Mouse (Mus musculus) hindbrain, embryonic 16.5 days (tissue): ENCODE measurements around the gene Arntl2. TPM values are rescaled to one million over a fixed set of nuclear protein-coding genes. Genes with fewer than 3 reads are reported as not detected.

ENCODE experiments used
- ATAC-seq: fragments of 200-750 bp; cut with Nextera tagmentation; 2 replicates; pipeline ENCODE4 v1.8.0; 2017; ENCODE audit warnings: moderate TSS enrichment, moderate library complexity
- H3K27ac ChIP-seq: fragments of 300-500 bp; sonication (generic); 2 replicates; pipeline ENCODE4 v1.5.1; 2014; ENCODE audit warnings: low read depth, mild to moderate bottlenecking, control low read depth, low read length, moderate library complexity
- H3K27me3 ChIP-seq: fragments of 300-500 bp; sonication (generic); replicated peaks from 2 replicates; pipeline ENCODE4 v1.6.1; 2014; ENCODE audit warnings: low read length; ENCODE audit not compliant: control insufficient read depth, insufficient read depth
- H3K36me3 ChIP-seq: fragments of 300-500 bp; sonication (generic); 2 replicates; pipeline ENCODE4 v1.6.1; 2014; ENCODE audit warnings: mild to moderate bottlenecking, low read length, moderate library complexity, mixed read lengths; ENCODE audit not compliant: control insufficient read depth, insufficient read depth
- H3K4me1 ChIP-seq: fragments of 300-500 bp; sonication (generic); 2 replicates; pipeline ENCODE4 v1.6.1; 2014; ENCODE audit warnings: low read depth, low read length; ENCODE audit not compliant: control insufficient read depth, insufficient read depth
- H3K4me2 ChIP-seq: fragments of 300-500 bp; sonication (generic); 2 replicates; pipeline ENCODE4 v1.6.1; 2014; ENCODE audit warnings: mild to moderate bottlenecking, low read length, control low read depth, moderate library complexity
- H3K4me3 ChIP-seq: fragments of 300-500 bp; sonication (generic); 2 replicates; pipeline ENCODE4 v1.5.1; 2014; ENCODE audit warnings: mild to moderate bottlenecking, low read length, control low read depth, moderate library complexity
- H3K9ac ChIP-seq: fragments of 300-500 bp; sonication (generic); 2 replicates; pipeline ENCODE4 v1.6.1; 2014; ENCODE audit warnings: low read depth, mild to moderate bottlenecking, control low read depth, low read length, moderate library complexity
- H3K9me3 ChIP-seq: fragments of 300-500 bp; sonication (generic); 2 replicates; pipeline ENCODE4 v1.6.1; 2014; ENCODE audit warnings: mild to moderate bottlenecking, low read length, moderate library complexity; ENCODE audit not compliant: control insufficient read depth
- WGBS: fragments of 180-500 bp; shearing (Covaris S2); extraction: QIAGEN DNeasy Blood & Tissue Kit; methylation state at CpG from one replicate; pipeline ENCODE4 v1.1.7; 2014; 5-methylcytosine and 5-hydroxymethylcytosine counted together
- polyA plus RNA-seq: library from polyadenylated mRNA; unstranded; fragments of >200 nt; fragmentation: Nextera tagmentation; extraction: Ambion mirVana; gene quantifications from 2 replicates; pipeline ENCODE4 v1.2.1, GENCODE M21; 2015

The Arntl2 gene
- polyA plus RNA-seq, 1 experiment from 2014 or later, result 4.6 TPM

DNA sequence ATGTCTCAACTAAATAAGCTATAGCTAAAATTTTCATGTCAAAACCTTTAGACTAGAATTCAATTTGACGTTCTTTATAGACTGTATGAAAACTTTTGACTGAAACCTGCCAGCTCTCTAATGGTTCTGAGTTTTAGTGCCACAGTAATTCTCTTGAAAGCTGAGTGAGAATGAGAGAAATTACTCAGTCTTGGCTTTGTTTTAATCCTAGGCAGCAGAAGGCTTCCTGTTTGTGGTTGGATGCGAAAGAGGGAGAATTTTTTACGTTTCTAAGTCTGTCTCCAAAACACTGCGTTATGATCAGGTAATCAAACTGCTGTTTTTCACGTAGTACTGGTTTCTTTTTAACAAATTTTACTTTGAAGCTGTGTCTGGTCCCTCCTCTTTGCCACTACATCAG lies 17.2 kb downstream of the Arntl2 start:
- Histone ChIP-seq H3K4me2 (no peak overlapping the region), H3K9me3 (no peaks in the 10 kb centered on the region), H3K4me3 (no peak overlapping the region), H3K9ac (no peak overlapping the region), H3K36me3 (0 out of 2 replicates have a peak, but pooled peaks cover 3% of the 10 kb centered on the region), H3K27me3 (no peaks in the 10 kb centered on the region), H3K4me1 (no peaks in the 10 kb centered on the region), H3K27ac (no peak overlapping the region)
- 88% methylated on average over 5 of the region's 5 CpGs for WGBS
- no peak for ATAC-seq

DNA sequence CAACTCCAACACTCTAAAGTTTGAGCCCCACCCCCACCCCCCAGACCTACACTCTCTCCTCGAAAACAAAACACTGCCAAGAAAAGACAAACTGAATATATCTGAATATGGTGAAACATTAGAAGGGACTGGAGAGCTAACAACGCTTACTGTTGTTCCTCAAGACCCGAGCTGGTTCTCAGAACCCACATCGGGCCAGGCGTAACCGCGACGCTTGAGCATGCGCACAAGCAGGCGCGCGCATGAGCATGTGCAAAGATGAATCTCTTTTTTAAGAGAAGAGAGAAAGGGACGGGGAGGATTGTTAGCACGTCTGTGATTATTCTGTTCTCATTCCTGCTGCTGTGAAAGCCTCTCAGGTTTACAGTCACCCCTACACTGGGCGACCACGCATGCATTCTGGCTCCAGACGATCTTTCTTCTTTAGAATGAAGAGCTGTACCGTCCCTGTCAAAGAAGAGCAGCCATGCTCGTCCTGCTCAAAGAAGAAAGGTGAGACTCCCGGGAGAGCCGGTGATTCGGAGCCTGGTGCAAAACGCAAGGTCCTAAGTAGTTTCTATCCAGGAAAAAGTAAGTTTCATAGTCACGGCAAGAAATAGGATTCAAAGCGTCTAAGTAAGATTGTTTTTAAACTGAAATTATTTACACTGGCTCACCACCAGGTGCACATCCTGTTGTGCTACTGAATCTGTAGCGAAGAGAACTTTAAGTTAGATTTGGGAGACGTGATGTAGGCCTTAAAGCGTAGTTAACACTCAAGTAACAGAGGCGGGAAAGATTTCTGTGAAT lies 24.5 kb downstream of the Arntl2 start:
- Histone ChIP-seq H3K9me3 (no peaks in the 10 kb centered on the region), H3K9ac (no peak overlapping the region), H3K4me2 (no peak overlapping the region), H3K4me1 (no peaks in the 10 kb centered on the region), H3K36me3 (no peaks in the 10 kb centered on the region), H3K27ac (no peak overlapping the region), H3K4me3 (no peak overlapping the region), H3K27me3 (no peaks in the 10 kb centered on the region)
- WGBS, result 84% methylated on average over 29 of the region's 29 CpGs
- no peak for ATAC-seq

DNA sequence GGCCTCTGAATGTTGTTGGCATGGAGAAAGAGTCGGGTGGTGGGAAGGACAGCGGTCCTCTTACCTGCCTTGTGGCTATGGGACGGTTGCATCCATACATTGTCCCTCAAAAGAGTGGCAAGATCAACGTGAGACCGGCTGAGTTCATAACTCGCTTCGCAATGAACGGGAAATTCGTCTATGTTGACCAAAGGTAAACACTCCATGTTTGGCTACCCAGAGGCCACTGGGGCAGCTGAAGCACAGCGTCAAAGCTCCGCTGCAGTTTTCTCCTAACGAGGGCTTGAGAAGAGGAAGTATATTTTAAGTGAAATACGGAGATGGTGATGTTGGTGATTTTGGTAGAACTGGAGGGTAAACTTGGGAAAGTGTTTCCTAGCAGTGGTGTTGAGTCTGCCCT lies 26.1 kb downstream of the Arntl2 start:
- 95% methylated on average over 13 of the region's 13 CpGs for WGBS
- H3K27me3 ChIP-seq, result no peaks in the 10 kb centered on the region
- no peak overlapping the region for H3K4me3 ChIP-seq
- H3K4me1 ChIP-seq, result no peaks in the 10 kb centered on the region
- no peaks in the 10 kb centered on the region for H3K9me3 ChIP-seq
- H3K36me3 ChIP-seq, result no peaks in the 10 kb centered on the region
- no peak for ATAC-seq
- H3K9ac ChIP-seq, result no peak overlapping the region
- H3K4me2 ChIP-seq, result no peak overlapping the region
- no peak overlapping the region for H3K27ac ChIP-seq

DNA sequence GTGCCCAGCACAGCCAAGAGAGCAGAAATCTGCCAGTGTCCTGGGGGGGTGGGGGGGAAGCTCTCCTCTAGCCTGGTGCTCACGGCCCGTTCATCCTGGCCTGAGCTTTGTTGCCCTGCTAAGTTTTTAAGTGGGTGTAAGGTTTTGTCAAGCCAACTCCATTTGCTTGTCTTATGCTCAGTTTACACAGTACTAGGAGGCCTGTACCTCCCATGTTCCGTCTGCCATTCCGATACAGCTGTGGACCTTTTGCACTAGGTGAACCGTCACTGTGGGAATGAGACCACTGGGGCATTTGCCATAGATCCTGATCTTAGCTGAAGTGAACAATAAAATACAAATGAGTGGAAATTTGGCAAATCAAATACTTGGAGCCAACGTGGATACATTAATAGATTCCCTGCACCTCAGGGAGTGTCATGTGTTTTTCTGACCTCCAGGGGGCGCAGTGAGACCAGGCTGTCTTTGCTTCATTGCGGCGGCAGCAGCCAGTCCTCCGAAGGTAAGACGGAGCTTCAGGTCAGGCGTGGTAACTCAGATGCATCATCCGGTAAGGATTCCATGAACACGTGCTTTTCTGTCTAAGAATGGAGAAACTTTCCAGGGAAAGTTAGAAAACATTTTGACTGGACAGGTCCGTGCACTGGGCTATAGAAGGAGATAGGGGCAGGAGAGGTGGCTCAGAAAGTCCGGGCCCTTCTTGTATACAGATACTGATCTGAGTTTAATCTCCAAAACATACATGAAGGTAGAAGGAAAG lies 29.1 kb downstream of the Arntl2 start:
- H3K4me1 ChIP-seq, result no peaks in the 10 kb centered on the region
- H3K36me3 ChIP-seq, result no peaks in the 10 kb centered on the region
- peak; percentile 84 for ATAC-seq
- no peak overlapping the region for H3K27ac ChIP-seq
- H3K9me3 ChIP-seq, result no peaks in the 10 kb centered on the region
- no peak overlapping the region for H3K4me3 ChIP-seq
- 40% methylated on average over 16 of the region's 16 CpGs for WGBS
- H3K9ac ChIP-seq, result no peak overlapping the region
- H3K4me2 ChIP-seq, result no peak overlapping the region
- no peaks in the 10 kb centered on the region for H3K27me3 ChIP-seq

DNA sequence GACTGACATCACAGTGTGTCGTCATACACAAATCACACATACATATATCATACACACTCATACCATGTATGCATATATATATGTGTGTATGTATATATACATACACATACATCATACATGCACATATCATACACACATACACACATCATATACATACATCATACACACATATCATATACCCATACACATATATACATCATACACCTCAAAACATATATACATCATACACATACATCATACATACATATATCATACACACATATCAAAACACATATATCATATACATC lies 29.6 kb downstream of the Arntl2 start:
- Histone ChIP-seq H3K36me3 (no peaks in the 10 kb centered on the region), H3K4me2 (no peak overlapping the region), H3K27ac (no peak overlapping the region), H3K4me3 (no peak overlapping the region), H3K9me3 (no peaks in the 10 kb centered on the region), H3K9ac (no peak overlapping the region), H3K27me3 (no peaks in the 10 kb centered on the region), H3K4me1 (no peaks in the 10 kb centered on the region)
- WGBS, result 67% methylated on average over 1 of the region's 1 CpGs
- ATAC-seq, result 0 out of 2 replicates have a peak, but pooled peaks have one; percentile 34

DNA sequence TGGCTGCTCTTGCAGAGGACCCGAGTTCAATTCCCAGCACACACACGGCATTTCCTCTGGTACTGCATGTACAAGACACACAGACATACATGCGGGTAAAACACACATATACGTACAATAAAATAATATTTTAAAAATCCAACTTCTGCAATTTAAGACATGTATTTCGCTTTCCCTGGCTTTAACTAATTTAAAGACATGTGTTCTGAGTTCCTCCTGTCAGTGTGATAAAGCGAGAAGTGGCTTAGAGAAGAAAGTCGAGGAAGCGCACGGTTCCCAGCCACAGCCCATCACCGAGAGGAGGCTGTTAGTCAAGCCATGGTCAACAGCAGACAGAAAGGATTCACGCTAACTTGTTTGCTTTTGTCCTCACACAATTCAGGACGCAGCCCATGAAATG lies 35.5 kb downstream of the Arntl2 start:
- Histone ChIP-seq H3K36me3 (no peaks in the 10 kb centered on the region), H3K27me3 (no peaks in the 10 kb centered on the region), H3K9me3 (no peaks in the 10 kb centered on the region), H3K9ac (no peak overlapping the region), H3K4me3 (no peak overlapping the region), H3K4me1 (no peaks in the 10 kb centered on the region), H3K4me2 (no peak overlapping the region), H3K27ac (no peak overlapping the region)
- ATAC-seq, result no peak
- 78% methylated on average over 12 of the region's 12 CpGs for WGBS

DNA sequence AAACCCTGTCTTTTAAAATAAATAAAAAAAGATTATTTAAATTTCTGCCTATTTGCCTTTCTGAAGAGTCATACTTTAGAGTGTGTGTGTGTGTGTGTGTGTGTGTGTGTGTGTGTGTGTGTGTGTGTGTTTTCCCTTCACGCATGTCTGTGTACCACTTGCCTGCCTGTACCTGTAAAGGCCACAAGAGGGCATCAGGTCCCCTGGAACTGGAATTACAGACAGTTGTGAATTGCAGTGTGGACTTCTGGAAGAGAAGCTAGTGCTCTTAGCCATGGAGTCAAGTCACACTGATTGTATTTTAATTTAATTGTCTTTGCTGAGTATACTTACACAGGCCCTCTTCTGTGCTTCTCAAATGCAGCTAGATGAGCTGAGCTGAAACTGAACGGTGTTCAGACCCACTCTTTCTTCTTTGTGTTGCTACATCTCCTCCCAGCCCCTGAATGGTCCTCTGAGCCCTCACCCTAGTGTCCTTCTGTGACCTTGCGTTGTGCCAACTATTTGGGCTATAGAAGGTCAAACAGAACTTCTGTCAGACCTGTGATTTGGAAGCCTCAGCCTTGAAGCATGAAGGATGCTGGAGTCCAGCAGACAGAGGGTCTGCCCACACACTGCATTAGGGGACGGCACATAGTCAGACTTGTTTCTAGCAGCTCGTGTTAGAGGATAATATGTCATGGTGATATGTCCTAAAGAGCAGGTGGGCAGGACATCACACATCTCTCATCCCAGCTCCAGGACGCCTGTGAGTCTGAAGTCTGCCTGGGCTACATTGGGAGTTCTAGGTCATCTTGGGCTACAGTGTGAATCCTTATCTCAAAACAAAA lies 37.8 kb downstream of the Arntl2 start:
- 78% methylated on average over 6 of the region's 6 CpGs for WGBS
- Histone ChIP-seq H3K9me3 (no peaks in the 10 kb centered on the region), H3K4me3 (no peak overlapping the region), H3K27me3 (no peaks in the 10 kb centered on the region), H3K4me1 (no peaks in the 10 kb centered on the region), H3K27ac (no peak overlapping the region), H3K9ac (no peak overlapping the region), H3K36me3 (no peaks in the 10 kb centered on the region), H3K4me2 (no peak overlapping the region)
- peak; percentile 87 for ATAC-seq

DNA sequence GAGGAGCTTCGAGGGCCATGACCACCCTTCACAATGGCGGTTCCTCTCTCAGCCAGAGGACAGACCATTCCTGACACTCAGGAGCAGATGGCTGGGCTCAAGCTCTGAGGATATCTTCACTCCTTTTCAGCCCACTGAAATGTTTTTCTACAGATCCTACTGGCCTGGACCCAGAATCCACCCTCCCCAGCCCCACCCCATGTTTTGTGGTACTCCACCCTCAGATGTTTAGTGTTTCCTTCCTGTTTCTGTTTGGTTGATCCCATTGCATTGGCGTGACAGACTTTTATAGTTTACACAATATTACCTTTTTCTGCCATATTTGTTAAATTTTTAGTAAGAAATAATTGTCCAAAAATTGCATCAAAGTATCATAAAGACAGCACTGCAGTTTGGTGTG lies 38.5 kb downstream of the Arntl2 start:
- Histone ChIP-seq H3K4me1 (no peaks in the 10 kb centered on the region), H3K9me3 (no peaks in the 10 kb centered on the region), H3K4me3 (no peak overlapping the region), H3K27me3 (no peaks in the 10 kb centered on the region), H3K36me3 (no peaks in the 10 kb centered on the region), H3K27ac (no peak overlapping the region), H3K9ac (no peak overlapping the region), H3K4me2 (no peak overlapping the region)
- no peak for ATAC-seq
- WGBS, result 86% methylated on average over 2 of the region's 3 CpGs

DNA sequence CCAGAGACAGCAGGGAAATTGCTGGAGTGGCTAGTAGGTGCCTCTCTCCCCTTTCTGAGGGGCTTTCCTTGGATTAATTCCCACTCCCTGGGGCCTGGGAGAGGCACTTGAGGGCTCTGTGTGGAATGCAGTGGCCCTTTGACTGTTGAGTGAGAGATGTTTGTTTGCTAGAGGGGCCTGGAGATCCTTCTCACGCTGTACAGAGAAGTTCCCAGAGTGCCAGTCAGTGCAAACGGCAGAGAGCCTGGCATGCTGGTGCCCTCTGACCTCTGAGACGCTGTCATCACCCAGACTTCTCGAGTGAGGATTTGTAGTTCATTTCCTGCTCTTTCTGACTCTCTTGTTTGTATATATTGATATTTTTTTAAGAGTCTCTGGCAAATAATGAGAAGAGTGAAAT lies 39.9 kb downstream of the Arntl2 start:
- H3K4me2 ChIP-seq, result no peak overlapping the region
- no peaks in the 10 kb centered on the region for H3K9me3 ChIP-seq
- no peak overlapping the region for H3K9ac ChIP-seq
- H3K4me3 ChIP-seq, result no peak overlapping the region
- no peak overlapping the region for H3K27ac ChIP-seq
- no peaks in the 10 kb centered on the region for H3K27me3 ChIP-seq
- no peaks in the 10 kb centered on the region for H3K36me3 ChIP-seq
- no peak for ATAC-seq
- 38% methylated on average over 4 of the region's 4 CpGs for WGBS
- H3K4me1 ChIP-seq, result no peaks in the 10 kb centered on the region
